Mouse (Mus musculus): ENCODE data around the gene Trpt1. TPM values are rescaled to one million over a fixed set of nuclear protein-coding genes. Genes with fewer than 3 reads are reported as not detected.

The Trpt1 gene
- polyA plus RNA-seq, 1 experiment from 2014 or later, result 29.8 TPM

DNA sequence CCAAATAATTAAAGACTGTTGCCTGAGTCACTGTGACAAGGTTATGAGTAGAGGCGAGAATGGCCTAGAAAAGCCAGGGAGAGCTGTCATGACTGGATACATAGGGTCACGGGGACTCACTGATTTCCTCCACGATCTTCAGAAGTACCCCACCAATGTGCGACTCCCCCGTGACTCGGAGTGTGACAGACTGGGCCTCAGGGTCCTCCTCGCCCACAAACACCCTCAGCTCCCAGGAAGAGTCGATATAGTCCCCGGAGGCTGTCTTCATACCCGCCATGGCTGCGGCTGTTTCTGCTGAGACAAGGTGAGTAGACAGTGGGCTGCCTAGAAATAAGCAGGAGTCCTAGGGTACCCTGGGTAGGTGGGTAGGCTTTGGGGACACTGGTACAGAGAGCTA, 22.6 kb downstream of the Trpt1 start:
- Histone ChIP-seq H3K4me2 (ENCODE audit: low read depth, low read length) (no peak overlapping the region), H3K27me3 (ENCODE audit: control insufficient read depth, insufficient read depth, low read length) (no peaks in the 10 kb centered on the region), H3K9ac (replicated peaks; ENCODE audit: low read depth, low read length) (no peak overlapping the region), H3K27ac (ENCODE audit: low read depth, low read length) (no peak overlapping the region), H3K4me3 (ENCODE audit: low read depth, low read length) (no peak overlapping the region), H3K4me1 (ENCODE audit: control insufficient read depth, insufficient read depth, low read length) (no peaks in the 10 kb centered on the region), H3K36me3 (ENCODE audit: control insufficient read depth, insufficient read depth, low read length) (peaks cover 31% of the 10 kb centered on the region), H3K9me3 (ENCODE audit: control insufficient read depth, low read length) (no peaks in the 10 kb centered on the region)
- WGBS, result 92% methylated on average over 11 of the region's 11 CpGs
- no peak for ATAC-seq (ENCODE audit: low read depth)

DNA sequence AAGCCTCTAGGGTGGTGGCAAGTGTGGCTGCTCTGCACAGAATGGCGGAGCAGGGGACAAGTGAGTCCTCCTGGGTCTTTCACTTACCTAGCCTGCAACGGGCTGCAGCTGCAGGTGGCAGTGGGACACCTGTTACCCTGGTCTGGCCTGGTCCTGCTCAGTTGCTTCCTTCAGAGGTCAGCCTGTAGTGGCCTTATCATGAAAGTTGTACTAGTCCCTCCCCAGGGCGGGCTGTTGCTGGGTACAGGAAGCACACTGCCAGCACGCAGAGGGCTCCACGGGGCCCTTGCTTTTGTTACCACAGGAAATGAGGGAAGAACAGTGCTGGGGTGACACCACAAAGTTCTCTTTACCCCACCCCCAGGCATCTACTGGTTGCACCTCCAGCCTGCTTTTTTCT, 23.3 kb downstream of the Trpt1 start, which contains the start of gene Fermt3:
TSS of gene Fermt3 (minus strand) at position 279 of the 400 bp plus-strand sequence.
- Histone ChIP-seq H3K4me2 (ENCODE audit: low read depth, low read length) (no peak within 1 kb of the TSS), H3K27ac (ENCODE audit: low read depth, low read length) (no peak within 1 kb of the TSS; the same call in 1 of the 2 replicates), H3K9ac (replicated peaks; ENCODE audit: low read depth, low read length) (no peak within 1 kb of the TSS), H3K27me3 (ENCODE audit: control insufficient read depth, insufficient read depth, low read length) (no peaks in the 10 kb centered on the region), H3K4me3 (ENCODE audit: low read depth, low read length) (no peak within 1 kb of the TSS), H3K36me3 (ENCODE audit: control insufficient read depth, insufficient read depth, low read length) (peaks cover 36% of the 10 kb centered on the region), H3K4me1 (ENCODE audit: control insufficient read depth, insufficient read depth, low read length) (no peaks in the 10 kb centered on the region), H3K9me3 (ENCODE audit: control insufficient read depth, low read length) (no peaks in the 10 kb centered on the region)
- ATAC-seq (ENCODE audit: low read depth), result no peak
- WGBS, result 81% methylated on average over 5 of the region's 5 CpGs

DNA sequence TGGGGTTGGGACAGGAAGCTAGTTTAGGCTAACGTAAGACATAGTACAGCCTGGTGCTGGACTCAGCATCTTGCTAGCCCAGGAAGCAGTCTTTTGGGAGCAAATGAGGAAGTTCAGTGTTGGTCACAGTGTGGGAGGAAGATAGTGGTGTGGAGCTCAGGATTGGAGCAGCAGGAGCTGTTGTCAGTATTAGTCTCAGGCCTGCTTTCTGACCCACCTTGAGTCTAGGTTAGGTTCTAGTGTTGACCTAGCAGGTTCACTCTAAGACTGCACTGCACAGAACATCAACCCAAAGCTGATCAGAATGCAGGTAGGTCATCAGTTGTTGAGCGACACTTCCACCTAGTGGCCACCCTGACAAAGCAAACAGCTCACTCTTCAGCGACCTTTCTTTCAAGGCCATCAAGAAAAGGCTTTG, 24.3 kb downstream of the Trpt1 start:
- H3K9ac ChIP-seq (replicated peaks; ENCODE audit: low read depth, low read length), result no peak overlapping the region
- no peaks in the 10 kb centered on the region for H3K27me3 ChIP-seq (ENCODE audit: control insufficient read depth, insufficient read depth, low read length)
- H3K4me1 ChIP-seq (ENCODE audit: control insufficient read depth, insufficient read depth, low read length), result no peaks in the 10 kb centered on the region
- no peaks in the 10 kb centered on the region for H3K9me3 ChIP-seq (ENCODE audit: control insufficient read depth, low read length)
- H3K4me3 ChIP-seq (ENCODE audit: low read depth, low read length), result no peak overlapping the region
- no peak overlapping the region for H3K4me2 ChIP-seq (ENCODE audit: low read depth, low read length)
- H3K36me3 ChIP-seq (ENCODE audit: control insufficient read depth, insufficient read depth, low read length), result peaks cover 47% of the 10 kb centered on the region
- H3K27ac ChIP-seq (ENCODE audit: low read depth, low read length), result no peak overlapping the region; the same call in 1 of the 2 replicates
- ATAC-seq (ENCODE audit: low read depth), result no peak; the same call in 1 of the 2 replicates
- 45% methylated on average over 3 of the region's 3 CpGs for WGBS

DNA sequence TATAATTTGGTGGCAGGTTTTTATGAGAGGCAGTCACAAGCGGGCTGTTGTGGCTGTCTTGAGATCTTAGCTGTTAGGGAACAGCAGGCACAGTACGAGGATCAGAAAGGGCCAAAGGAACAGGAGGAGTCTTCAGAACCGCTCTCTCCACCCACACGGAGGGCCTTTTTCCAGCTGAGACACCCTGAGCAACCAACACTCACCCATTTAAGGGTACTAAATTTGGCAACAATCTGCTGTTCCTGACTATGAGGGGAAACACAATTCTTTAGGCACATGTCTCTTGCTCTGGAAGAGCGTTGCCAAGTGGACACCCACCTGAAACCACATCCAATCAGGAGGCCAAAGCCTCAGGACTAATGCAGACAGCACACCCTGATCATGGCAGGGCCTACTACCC, 33.6 kb downstream of the Trpt1 start:
- H3K9me3 ChIP-seq (ENCODE audit: control insufficient read depth, low read length), result no peaks in the 10 kb centered on the region
- H3K4me1 ChIP-seq (ENCODE audit: control insufficient read depth, insufficient read depth, low read length), result no peaks in the 10 kb centered on the region
- no peak overlapping the region for H3K4me2 ChIP-seq (ENCODE audit: low read depth, low read length)
- ATAC-seq (ENCODE audit: low read depth), result no peak
- H3K9ac ChIP-seq (replicated peaks; ENCODE audit: low read depth, low read length), result no peak overlapping the region
- H3K36me3 ChIP-seq (ENCODE audit: control insufficient read depth, insufficient read depth, low read length), result peaks cover 88% of the 10 kb centered on the region
- H3K4me3 ChIP-seq (ENCODE audit: low read depth, low read length), result no peak overlapping the region
- 97% methylated on average over 5 of the region's 5 CpGs for WGBS
- H3K27me3 ChIP-seq (ENCODE audit: control insufficient read depth, insufficient read depth, low read length), result no peaks in the 10 kb centered on the region
- H3K27ac ChIP-seq (ENCODE audit: low read depth, low read length), result no peak overlapping the region

DNA sequence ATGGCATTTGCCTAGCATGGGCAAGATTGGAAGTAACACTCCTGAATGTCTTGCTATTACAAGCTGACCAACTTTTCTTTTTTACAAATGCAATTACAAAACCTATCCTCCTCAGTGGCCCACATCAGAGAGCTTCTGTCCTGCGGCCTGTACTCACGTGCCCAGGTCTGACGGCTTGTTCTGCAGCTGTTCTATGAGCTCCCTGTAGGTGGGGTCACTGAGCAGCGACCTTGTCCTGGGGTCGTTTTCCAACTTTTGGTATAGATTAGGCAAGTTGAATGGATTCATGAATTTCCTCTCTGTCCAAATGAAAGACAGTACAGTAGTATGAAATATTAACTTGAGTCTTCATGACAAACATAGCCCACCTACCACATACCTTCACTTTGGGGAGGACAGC, 38.1 kb downstream of the Trpt1 start:
- WGBS, result 95% methylated on average over 5 of the region's 5 CpGs
- no peak for ATAC-seq (ENCODE audit: low read depth)
- H3K27ac ChIP-seq (ENCODE audit: low read depth, low read length), result no peak overlapping the region
- H3K4me3 ChIP-seq (ENCODE audit: low read depth, low read length), result no peak overlapping the region
- H3K9me3 ChIP-seq (ENCODE audit: control insufficient read depth, low read length), result no peaks in the 10 kb centered on the region
- peaks cover 57% of the 10 kb centered on the region for H3K36me3 ChIP-seq (ENCODE audit: control insufficient read depth, insufficient read depth, low read length)
- H3K4me2 ChIP-seq (ENCODE audit: low read depth, low read length), result no peak overlapping the region
- no peaks in the 10 kb centered on the region for H3K27me3 ChIP-seq (ENCODE audit: control insufficient read depth, insufficient read depth, low read length)
- peaks cover 18% of the 10 kb centered on the region for H3K4me1 ChIP-seq (ENCODE audit: control insufficient read depth, insufficient read depth, low read length)
- H3K9ac ChIP-seq (replicated peaks; ENCODE audit: low read depth, low read length), result no peak overlapping the region

DNA sequence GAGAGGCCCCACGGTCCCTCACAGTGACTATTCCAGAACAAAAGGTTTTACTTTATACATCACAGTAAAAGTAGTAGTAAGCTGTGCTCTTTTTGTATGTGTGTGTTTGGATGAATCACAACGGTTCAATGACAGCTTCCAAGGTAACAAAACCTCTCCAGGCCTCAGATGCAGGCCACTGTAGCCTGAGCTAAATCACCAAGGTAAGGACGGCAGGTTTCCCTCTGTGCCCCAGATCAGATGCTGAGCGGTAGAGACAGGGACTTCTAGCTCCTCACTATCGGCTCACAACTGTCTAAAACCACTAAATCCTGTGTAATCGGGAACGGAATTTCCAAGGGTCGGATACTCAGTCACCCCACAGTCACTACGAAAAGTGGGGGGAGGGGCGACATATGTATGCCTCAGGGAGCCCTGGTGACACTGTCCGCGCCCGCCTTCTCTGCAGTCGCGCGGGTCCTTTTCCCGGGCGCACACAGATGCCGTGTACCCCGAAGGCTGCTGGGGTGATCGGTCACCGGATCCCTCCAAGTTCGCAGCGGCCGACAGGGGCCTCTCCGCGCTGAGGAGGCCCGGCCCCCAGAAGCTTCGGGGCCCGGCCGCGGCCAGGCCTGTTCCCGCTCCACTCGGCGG, 43.3 kb downstream of the Trpt1 start:
- peak overlapping the region; percentile 88 for H3K27ac ChIP-seq (ENCODE audit: low read depth, low read length)
- WGBS, result 3% methylated on average over 32 of the region's 35 CpGs
- no peaks in the 10 kb centered on the region for H3K27me3 ChIP-seq (ENCODE audit: control insufficient read depth, insufficient read depth, low read length)
- peak overlapping the region; percentile 84 for H3K4me3 ChIP-seq (ENCODE audit: low read depth, low read length)
- H3K9me3 ChIP-seq (ENCODE audit: control insufficient read depth, low read length), result no peaks in the 10 kb centered on the region
- peaks cover 10% of the 10 kb centered on the region for H3K36me3 ChIP-seq (ENCODE audit: control insufficient read depth, insufficient read depth, low read length)
- H3K4me1 ChIP-seq (ENCODE audit: control insufficient read depth, insufficient read depth, low read length), result peaks cover 22% of the 10 kb centered on the region
- peak overlapping the region; percentile 96 for H3K9ac ChIP-seq (replicated peaks; ENCODE audit: low read depth, low read length)
- H3K4me2 ChIP-seq (ENCODE audit: low read depth, low read length), result peak overlapping the region; percentile 69
- ATAC-seq (ENCODE audit: low read depth), result peak; percentile 22

DNA sequence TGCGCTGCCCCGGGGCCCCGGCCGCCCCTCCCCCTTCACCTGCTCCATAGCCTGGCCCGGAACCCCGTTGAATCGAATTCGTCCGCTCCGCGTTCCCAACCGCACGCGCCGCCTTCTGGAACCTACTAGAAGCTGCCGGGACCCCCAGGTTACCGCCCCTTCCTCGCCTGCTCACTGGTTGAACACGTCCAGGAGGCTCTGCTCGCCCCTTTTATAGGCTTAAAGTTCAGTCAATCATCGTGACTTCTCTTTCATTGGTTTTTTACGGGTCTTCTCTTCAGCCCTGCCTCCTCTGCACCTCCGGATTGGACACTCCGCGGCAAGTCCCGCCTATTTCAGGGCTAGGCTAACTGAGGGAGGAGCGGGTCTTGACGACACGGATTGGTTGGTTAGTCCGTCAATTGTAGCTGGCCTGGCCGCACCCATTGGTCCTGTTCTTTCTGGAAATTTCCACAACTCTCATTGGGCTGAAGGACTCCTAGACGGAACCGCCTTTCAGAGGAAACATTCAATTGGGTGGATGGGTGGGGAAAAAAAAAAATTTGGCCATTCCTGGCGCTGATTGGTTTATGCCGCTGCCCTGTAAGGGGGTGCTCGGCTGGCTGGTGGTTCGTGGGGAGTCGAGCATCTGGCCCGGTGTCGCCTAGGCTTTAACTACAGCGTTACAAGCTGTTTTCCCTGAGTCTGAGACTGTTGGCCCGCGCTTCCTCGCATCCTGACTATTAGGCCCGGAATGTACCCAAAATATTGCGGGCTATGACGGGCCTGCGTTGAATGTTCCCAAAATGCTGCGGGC, 44.1 kb downstream of the Trpt1 start, which contains the start of gene Stip1:
TSS of gene Stip1 (minus strand) at position 127 of the 796 bp plus-strand sequence.
- no peaks in the 10 kb centered on the region for H3K27me3 ChIP-seq (ENCODE audit: control insufficient read depth, insufficient read depth, low read length)
- H3K4me3 ChIP-seq (ENCODE audit: low read depth, low read length), result peak within 1 kb of the TSS; percentile 84
- H3K9ac ChIP-seq (replicated peaks; ENCODE audit: low read depth, low read length), result peak within 1 kb of the TSS; percentile 96
- H3K4me1 ChIP-seq (ENCODE audit: control insufficient read depth, insufficient read depth, low read length), result peaks cover 22% of the 10 kb centered on the region
- peaks cover 4% of the 10 kb centered on the region for H3K36me3 ChIP-seq (ENCODE audit: control insufficient read depth, insufficient read depth, low read length)
- ATAC-seq (ENCODE audit: low read depth), result peak; percentile 99
- WGBS, result under 1% methylated on average over 49 of the region's 49 CpGs
- peak within 1 kb of the TSS; percentile 69 for H3K4me2 ChIP-seq (ENCODE audit: low read depth, low read length)
- H3K9me3 ChIP-seq (ENCODE audit: control insufficient read depth, low read length), result no peaks in the 10 kb centered on the region
- peak within 1 kb of the TSS; percentile 88 for H3K27ac ChIP-seq (ENCODE audit: low read depth, low read length)

DNA sequence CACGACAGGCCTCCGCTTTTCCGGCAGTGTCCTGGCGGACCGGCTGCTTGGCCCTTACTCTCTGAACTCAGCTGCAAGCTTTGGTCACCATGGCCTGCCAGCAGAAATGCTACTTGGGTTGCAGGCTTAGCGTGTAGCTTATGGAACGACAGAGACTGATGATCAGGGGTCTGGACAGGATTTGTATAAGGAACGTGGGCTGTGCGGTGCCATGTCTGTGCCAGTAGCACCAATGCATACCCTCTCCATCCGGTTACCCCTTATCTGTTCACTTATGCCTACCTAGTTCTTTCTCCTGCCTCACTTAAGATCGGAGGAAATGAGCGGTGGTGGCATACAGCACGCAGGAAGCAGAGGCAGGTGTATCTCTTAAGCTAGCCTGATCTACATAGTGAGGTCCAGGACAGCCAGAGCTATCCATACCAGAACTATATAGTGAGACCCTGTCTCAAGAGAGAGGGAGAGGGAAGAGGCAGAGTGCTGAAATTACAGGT, 44.8 kb downstream of the Trpt1 start:
- Histone ChIP-seq H3K27me3 (ENCODE audit: control insufficient read depth, insufficient read depth, low read length) (no peaks in the 10 kb centered on the region), H3K4me3 (ENCODE audit: low read depth, low read length) (peak overlapping the region; percentile 38), H3K4me1 (ENCODE audit: control insufficient read depth, insufficient read depth, low read length) (peaks cover 22% of the 10 kb centered on the region), H3K9ac (replicated peaks; ENCODE audit: low read depth, low read length) (peak overlapping the region; percentile 44), H3K9me3 (ENCODE audit: control insufficient read depth, low read length) (no peaks in the 10 kb centered on the region), H3K36me3 (ENCODE audit: control insufficient read depth, insufficient read depth, low read length) (no peaks in the 10 kb centered on the region), H3K4me2 (ENCODE audit: low read depth, low read length) (peak overlapping the region; percentile 66), H3K27ac (ENCODE audit: low read depth, low read length) (peak overlapping the region; percentile 84)
- ATAC-seq (ENCODE audit: low read depth), result no peak
- 26% methylated on average over 13 of the region's 13 CpGs for WGBS

DNA sequence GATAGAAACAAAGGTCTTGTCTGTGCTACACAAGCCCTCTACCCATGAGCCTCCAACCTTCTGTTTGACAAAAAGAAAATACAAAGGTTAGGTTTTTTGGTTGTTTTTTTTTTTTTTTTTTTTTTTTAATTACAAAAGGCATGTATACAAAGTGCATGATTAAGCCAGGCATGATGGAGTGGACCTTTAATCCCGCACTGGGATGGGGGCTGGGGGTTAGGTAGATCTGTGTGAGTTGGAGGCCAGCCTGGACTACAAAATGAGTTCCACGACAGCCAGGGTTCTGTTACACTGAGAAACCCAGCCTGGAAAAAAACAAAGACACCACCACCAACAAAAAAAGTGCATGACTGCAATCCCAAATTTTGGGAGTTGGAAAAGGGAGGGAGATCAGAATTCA, 45.2 kb downstream of the Trpt1 start:
- 94% methylated on average over 2 of the region's 2 CpGs for WGBS
- Histone ChIP-seq H3K36me3 (ENCODE audit: control insufficient read depth, insufficient read depth, low read length) (no peaks in the 10 kb centered on the region), H3K4me3 (ENCODE audit: low read depth, low read length) (no peak overlapping the region), H3K4me1 (ENCODE audit: control insufficient read depth, insufficient read depth, low read length) (peaks cover 22% of the 10 kb centered on the region), H3K27me3 (ENCODE audit: control insufficient read depth, insufficient read depth, low read length) (no peaks in the 10 kb centered on the region), H3K9me3 (ENCODE audit: control insufficient read depth, low read length) (no peaks in the 10 kb centered on the region), H3K27ac (ENCODE audit: low read depth, low read length) (peak overlapping the region; percentile 84), H3K4me2 (ENCODE audit: low read depth, low read length) (no peak overlapping the region; the same call in 1 of the 2 replicates), H3K9ac (replicated peaks; ENCODE audit: low read depth, low read length) (no peak overlapping the region)
- no peak for ATAC-seq (ENCODE audit: low read depth)

All from neural tube, embryonic 14.5 days (tissue).